8 mouse cellular contexts compared by ENCODE assay signal in the genomic region with DNA sequence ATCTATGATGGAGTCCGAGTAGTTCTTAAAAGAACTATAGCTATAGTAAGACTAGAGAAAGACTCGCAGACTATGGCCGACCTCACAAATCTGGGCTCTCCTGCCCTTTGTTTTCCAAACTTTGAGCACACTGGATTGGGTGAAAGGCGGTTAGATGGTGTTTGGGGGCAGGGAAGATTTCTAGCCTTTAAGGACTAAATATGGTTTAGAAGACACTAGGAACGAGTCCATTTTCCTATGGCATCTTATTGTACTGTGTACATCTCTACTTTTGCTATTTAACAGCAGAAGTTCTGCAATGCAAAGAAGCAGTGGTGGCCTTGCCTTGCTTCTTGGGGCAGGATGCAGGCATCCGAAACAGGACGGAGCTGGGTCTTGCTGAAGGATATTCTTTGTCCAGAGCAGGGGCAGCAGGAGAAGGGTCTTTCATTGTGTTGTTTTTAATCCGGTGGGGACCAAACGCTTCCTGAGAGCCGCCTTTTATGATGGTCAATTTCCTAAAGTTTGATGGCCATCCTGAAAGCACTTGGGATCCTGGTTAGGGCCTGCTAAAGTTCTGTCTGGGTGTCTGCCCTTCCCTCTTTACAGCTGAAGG. TPM values are rescaled to one million over a fixed set of nuclear protein-coding genes. Genes with fewer than 3 reads are reported as not detected.
DNase-seq lines count a peak whose midpoint lies in the region; ATAC-seq lines count a peak whose summit lies in the region.

No protein-coding gene starts in this region.

- intact Hi-C loops in left cerebral cortex, postnatal 14 days (cut with DNase I) = loop anchor here (5.0 to 10.0 kb wide), 2 partner anchors 280 to 348 kb away; no protein-coding TSS in a partner anchor

- H3K4me2 ChIP-seq in kidney, embryonic 15.5 days = peak overlapping the region; percentile 96
- peak overlapping the region; percentile 87 for H3K4me2 ChIP-seq in embryonic facial prominence, embryonic 13.5 days
- peak overlapping the region; percentile 91 for H3K4me2 ChIP-seq in intestine, embryonic 15.5 days (replicated peaks)
- H3K4me2 ChIP-seq in neural tube, embryonic 11.5 days (ENCODE audit: low read depth) = peak overlapping the region; percentile 97

- H3K27ac ChIP-seq in kidney, embryonic 15.5 days = peak overlapping the region; percentile 98
- H3K27ac ChIP-seq in embryonic facial prominence, embryonic 13.5 days = peak overlapping the region; percentile 66
- H3K27ac ChIP-seq in intestine, embryonic 15.5 days = no peak overlapping the region
- H3K27ac ChIP-seq in neural tube, embryonic 11.5 days (ENCODE audit: low read depth, low read length) = no peak overlapping the region

- ATAC-seq in kidney, embryonic 15.5 days (replicated peaks; ENCODE audit: low FRiP score) = no peak
- no peak for ATAC-seq in embryonic facial prominence, embryonic 13.5 days (ENCODE audit: insufficient number of reproducible peaks, insufficient read depth, low FRiP score, low TSS enrichment, low read depth)
- ATAC-seq in intestine, embryonic 15.5 days = no peak
- no peak for ATAC-seq in neural tube, embryonic 11.5 days (ENCODE audit: insufficient read depth, low FRiP score, low TSS enrichment)
- ATAC-seq in cerebellum, adult (ENCODE audit: insufficient number of reproducible peaks, low FRiP score, low TSS enrichment) = no peak

- no peaks in the 10 kb centered on the region for H3K27me3 ChIP-seq in kidney, embryonic 15.5 days
- no peaks in the 10 kb centered on the region for H3K27me3 ChIP-seq in embryonic facial prominence, embryonic 13.5 days
- H3K27me3 ChIP-seq in intestine, embryonic 15.5 days (replicated peaks) = no peaks in the 10 kb centered on the region
- H3K27me3 ChIP-seq in neural tube, embryonic 11.5 days (ENCODE audit: control insufficient read depth, insufficient read depth, low read length) = no peaks in the 10 kb centered on the region

- DNase-seq in kidney, adult 18-20 months = no peak
- DNase-seq in neural tube, embryonic 11.5 days (ENCODE audit: low spot score) = no peak
- no peak for DNase-seq in spleen, postnatal 14 days (ENCODE audit: low spot score in 2 of 2)
- no peak for DNase-seq in left cerebral cortex, postnatal 14 days (ENCODE audit: low spot score in 2 of 2)

- 5% methylated on average over 10 of the region's 10 CpGs for WGBS in kidney, embryonic 15.5 days
- WGBS in embryonic facial prominence, embryonic 13.5 days = 5% methylated on average over 10 of the region's 10 CpGs
- 26% methylated on average over 10 of the region's 10 CpGs for WGBS in intestine, embryonic 15.5 days
- 2% methylated on average over 10 of the region's 10 CpGs for WGBS in neural tube, embryonic 11.5 days

- H3K36me3 ChIP-seq in kidney, embryonic 15.5 days = no peaks in the 10 kb centered on the region
- no peaks in the 10 kb centered on the region for H3K36me3 ChIP-seq in embryonic facial prominence, embryonic 13.5 days
- H3K36me3 ChIP-seq in intestine, embryonic 15.5 days = no peaks in the 10 kb centered on the region
- no peaks in the 10 kb centered on the region for H3K36me3 ChIP-seq in neural tube, embryonic 11.5 days (ENCODE audit: control insufficient read depth, insufficient read depth, low read length)

- H3K9ac ChIP-seq in kidney, embryonic 15.5 days = peak overlapping the region; percentile 84
- peak overlapping the region; percentile 93 for H3K9ac ChIP-seq in embryonic facial prominence, embryonic 13.5 days
- H3K9ac ChIP-seq in intestine, embryonic 15.5 days = peak overlapping the region; percentile 2
- peak overlapping the region; percentile 98 for H3K9ac ChIP-seq in neural tube, embryonic 11.5 days (ENCODE audit: low read length)

- peaks cover 53% of the 10 kb centered on the region for H3K4me1 ChIP-seq in kidney, embryonic 15.5 days
- H3K4me1 ChIP-seq in embryonic facial prominence, embryonic 13.5 days = peaks cover 48% of the 10 kb centered on the region
- peaks cover 33% of the 10 kb centered on the region for H3K4me1 ChIP-seq in intestine, embryonic 15.5 days (replicated peaks)
- peaks cover 12% of the 10 kb centered on the region for H3K4me1 ChIP-seq in neural tube, embryonic 11.5 days (ENCODE audit: control insufficient read depth, insufficient read depth, low read length)

- peak overlapping the region; percentile 94 for H3K4me3 ChIP-seq in kidney, embryonic 15.5 days (replicated peaks)
- peak overlapping the region; percentile 87 for H3K4me3 ChIP-seq in embryonic facial prominence, embryonic 13.5 days
- H3K4me3 ChIP-seq in intestine, embryonic 15.5 days (replicated peaks) = peak overlapping the region; percentile 84
- H3K4me3 ChIP-seq in neural tube, embryonic 11.5 days (ENCODE audit: low read depth, low read length) = peak overlapping the region; percentile 88

- H3K9me3 ChIP-seq in kidney, embryonic 15.5 days (replicated peaks) = no peaks in the 10 kb centered on the region
- H3K9me3 ChIP-seq in embryonic facial prominence, embryonic 13.5 days = no peaks in the 10 kb centered on the region
- no peaks in the 10 kb centered on the region for H3K9me3 ChIP-seq in intestine, embryonic 15.5 days
- H3K9me3 ChIP-seq in neural tube, embryonic 11.5 days (ENCODE audit: control insufficient read depth, low read length) = no peaks in the 10 kb centered on the region

RNA-seq across cellular contexts. Expression of gene Igf1r, which starts 2.1 kb away (rescaled TPM):
- 25.9 and 26.9 TPM in 2 replicates for polyA plus RNA-seq in kidney, embryonic 15.5 days (2015; fragmentation: Nextera tagmentation; extraction: Ambion mirVana)
- 28.7 and 34.2 TPM in 2 replicates for polyA plus RNA-seq in embryonic facial prominence, embryonic 13.5 days (2015; fragmentation: Nextera tagmentation; extraction: Ambion mirVana)
- 13.7 and 15.2 TPM in 2 replicates for polyA plus RNA-seq in intestine, embryonic 15.5 days (2015; fragmentation: Nextera tagmentation; extraction: Ambion mirVana)
- 17.2 and 18.4 TPM in 2 replicates for polyA plus RNA-seq in neural tube, embryonic 11.5 days (2014; fragmentation: Nextera tagmentation; extraction: Ambion mirVana)
- 10 to 100 TPM; 39.0 to 49.5 TPM for total RNA-seq in left cerebral cortex, postnatal 14 days (2021)

Comparison
In these comparisons a context has a peak if more than half of its experiments do, and no peak if none do; other contexts are left out.
1. H3K27ac ChIP-seq: peak in kidney, embryonic 15.5 days (single experiment) and embryonic facial prominence, embryonic 13.5 days (single experiment); none in intestine, embryonic 15.5 days (single experiment) and neural tube, embryonic 11.5 days (single experiment).
2. H3K9ac ChIP-seq: peak in every context shown above with its lines; median percentile 98 in neural tube, embryonic 11.5 days; 93 in embryonic facial prominence, embryonic 13.5 days; 84 in kidney, embryonic 15.5 days; 2 in intestine, embryonic 15.5 days.
3. Peak in every context shown above with its lines, with median percentiles within 50 percentile points of each other: H3K4me2 ChIP-seq and H3K4me3 ChIP-seq.